Mouse (Mus musculus) adrenal gland, postnatal 25 days (tissue): Measurements from ENCODE around the gene Dnajb2. TPM values are rescaled to one million over a fixed set of nuclear protein-coding genes. Genes with fewer than 3 reads are reported as not detected.
"Not testable (repeated sequence)": the region's sequence is repeated elsewhere in the genome, so short reads cannot be mapped to it uniquely, and the experiment has no call there.

ENCODE experiments used
- DNase-seq: peaks from one replicate; pipeline ENCODE4 v3.0.0; 2021; ENCODE audit warnings: mixed read lengths
- total RNA-seq: library from RNA; stranded (reverse); gene quantifications from 2 replicates; pipeline ENCODE4 v1.2.3, GENCODE M21; 2021

Gene Dnajb2
- total RNA-seq, 1 experiment from 2014 or later: 67.3 TPM

DNA sequence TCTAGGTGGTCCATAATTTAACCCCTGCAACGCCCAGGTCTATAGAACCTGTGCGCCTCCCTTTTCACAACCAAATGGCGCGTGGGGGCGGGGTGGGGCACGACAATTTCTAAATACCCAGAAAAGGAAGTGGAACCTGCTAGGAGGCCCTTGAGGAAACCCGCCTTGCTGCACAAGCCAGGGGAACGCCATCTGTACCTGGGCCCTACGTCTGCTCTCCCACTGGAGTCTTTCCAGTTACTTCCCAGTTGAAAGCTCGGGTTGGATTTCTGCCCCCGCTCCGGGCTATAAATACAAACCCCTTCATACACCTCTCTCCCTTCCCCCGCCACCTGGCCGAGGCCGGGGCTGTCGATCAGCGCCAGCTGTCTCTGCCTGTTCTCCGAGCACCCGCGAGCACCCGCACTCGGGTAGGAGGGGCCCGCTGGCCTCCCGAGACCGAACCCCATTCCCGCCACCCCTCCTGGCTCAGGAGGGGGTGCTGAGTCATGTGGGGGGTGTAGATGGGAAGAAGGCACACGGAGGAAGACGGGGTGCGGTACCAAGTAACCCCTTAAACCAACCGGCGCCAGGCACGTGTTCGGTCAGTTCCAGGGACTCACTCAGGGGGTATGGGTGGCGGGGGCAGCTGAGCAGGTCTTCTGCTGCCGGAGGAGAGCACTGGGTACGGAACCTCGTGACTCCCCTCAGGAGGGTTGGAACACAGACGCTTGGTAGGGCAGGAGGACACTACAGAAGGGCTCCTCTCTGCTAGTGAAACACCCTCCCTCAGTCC is 17.8 kb upstream of the Dnajb2 start:
- DNase-seq: peak; percentile 52

DNA sequence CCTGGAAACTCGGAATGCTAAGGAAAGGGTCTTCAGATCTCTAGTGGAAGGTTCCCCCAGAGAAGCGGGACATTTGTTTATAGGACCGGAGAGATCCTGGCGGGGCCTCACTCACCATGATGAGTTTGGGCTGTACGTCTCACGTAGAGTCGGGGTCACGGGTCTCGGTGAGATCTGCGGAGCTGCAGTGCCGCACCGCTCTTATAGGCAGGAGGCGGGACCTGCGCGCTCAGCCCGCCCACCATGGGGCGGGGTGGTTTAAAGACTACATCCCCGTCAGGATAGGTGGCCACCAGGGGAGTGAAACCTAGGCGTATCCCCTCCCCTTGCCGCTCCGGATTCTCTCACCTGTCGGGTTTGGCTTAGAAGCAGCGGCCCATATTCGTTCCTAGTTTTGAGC is 17.1 kb upstream of the Dnajb2 start:
- peak; percentile 86 for DNase-seq

DNA sequence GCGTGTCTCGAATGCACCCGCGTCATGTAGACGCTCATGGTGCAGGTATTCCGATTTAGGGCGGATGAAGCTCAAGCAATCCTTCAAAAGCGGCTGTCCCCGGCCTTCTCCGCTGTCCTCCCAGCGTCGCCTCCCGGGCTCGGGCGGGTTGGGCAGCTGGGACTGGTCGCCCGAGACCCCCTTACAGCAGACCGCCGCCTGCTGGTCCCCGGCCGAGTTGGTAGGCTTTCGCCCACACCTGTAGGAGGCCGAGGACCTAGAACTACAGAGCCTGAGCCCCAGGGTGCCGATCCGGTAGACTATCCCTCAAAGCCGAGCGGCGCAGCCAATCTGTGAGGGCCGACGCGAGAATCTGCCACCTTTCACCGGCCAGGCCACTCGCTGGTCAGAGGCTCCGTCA is 16.7 kb upstream of the Dnajb2 start, which contains the start of gene Tuba4a:
TSS of gene Tuba4a (minus strand) at position 335 of the 400 bp plus-strand sequence.
- no peak for DNase-seq

DNA sequence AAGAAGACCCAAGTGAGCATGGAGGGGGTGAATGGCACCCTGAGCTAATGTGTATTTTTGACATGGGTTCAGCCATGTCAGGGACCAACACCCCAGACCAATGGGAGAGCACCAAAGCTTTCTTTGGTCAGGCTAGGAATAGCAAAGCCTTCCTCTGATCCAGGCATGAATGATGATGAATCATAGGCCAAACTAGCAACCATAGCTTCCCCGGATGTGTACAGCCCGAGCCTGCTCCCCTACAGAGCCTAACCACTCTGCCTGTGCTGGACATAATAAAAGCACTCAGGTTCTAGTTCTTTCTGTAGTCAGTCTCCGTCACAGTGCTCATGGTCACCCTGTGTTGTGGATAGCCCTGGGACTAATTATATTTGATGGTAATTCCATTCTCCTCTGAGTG is 14.7 kb upstream of the Dnajb2 start:
- DNase-seq: no peak

DNA sequence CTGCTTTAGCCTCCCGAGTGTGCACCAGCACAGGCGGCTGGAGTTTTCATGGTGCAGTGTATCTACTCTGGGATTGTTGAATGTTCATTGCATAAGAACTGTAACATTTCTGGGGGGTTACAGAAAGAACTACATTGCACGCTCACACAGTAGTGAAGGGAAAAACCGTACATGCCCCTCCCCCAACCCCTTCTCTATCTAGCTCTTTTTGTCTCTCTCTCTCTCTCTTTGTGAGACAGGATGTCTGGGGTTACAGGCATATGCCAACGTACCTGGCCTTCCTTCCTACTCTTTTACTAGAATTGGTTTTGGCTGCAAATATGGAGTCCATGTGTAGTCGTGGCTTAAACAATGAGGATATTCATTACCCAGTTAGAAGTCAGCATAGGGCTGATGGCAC is 13.3 kb upstream of the Dnajb2 start:
- no peak for DNase-seq

DNA sequence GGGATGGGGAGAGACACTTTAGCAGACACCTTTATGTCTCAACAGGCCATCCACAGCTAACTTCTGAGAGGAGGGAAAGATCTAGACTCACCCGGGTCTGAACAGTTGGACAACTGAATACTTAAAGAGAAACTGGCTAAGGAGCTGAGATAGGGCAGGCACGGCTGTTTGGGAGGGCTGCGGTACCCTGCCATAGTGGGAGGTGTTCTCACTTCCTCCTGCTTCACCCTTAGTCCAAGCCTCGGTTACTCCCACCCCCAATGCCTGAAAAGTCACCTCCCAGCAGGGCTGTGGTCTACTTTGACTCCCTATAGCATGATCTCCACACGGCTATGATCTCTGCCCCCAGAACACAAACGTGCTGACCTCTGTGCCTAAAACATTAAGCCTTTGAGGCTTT is 12.7 kb upstream of the Dnajb2 start:
- DNase-seq: no peak

DNA sequence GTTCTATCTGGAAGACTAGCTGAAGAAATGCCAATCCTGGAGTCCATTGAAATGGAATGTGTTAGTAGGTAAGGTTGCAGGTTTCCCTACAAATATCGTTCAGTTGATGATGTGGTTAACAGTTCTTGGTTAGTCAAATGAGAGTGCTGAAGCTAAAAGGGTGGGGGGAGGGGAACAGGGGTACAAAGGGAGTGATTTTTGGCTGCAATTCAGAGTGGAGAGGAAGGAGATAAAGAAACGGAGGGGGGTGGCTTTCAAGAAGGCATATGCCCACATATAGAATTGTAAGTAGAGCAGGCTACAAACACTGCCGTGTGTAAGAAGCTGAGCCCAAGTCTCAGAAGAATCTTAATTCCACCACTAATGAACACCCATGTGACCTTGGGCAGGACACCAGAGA is 10.7 kb upstream of the Dnajb2 start:
- DNase-seq: no peak

DNA sequence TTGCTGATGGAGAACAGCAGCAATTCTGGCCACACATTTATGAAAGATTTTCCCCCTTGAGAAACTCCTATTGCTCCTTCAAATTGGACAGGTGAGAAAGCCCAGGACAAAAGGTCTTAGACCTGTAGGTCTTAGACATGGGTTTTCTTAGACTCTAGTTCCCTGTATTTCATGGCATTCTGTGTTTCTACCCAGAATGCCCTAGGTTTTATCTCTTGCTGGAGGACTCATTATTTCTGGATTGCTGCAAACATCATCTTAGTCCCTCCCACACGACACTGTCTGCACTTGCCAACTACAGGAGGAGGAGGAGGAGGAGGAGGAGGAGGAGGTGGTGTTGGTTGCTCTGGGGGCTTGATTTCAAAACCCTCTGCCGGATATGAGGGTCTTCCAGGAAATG is 10.1 kb upstream of the Dnajb2 start:
- no peak for DNase-seq

DNA sequence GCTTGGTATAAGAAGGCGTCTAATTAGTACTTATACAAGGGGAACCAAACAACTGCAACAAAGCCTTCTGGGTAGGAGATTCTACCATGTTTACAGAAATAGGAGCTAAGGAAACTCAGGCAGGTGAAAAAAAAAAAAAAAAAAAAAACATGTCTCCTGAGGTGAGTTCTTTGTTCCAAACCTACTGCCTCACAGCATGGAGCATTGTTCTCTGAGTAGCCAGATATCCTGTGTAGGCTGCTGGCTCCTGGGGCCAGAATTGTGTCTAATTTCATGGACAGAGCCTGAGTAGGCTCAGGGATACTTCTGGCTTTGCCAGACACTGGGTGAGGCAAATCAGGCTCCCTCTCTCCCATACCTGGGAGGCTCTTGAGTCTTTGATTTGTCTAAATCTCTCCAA is 8.6 kb upstream of the Dnajb2 start:
- DNase-seq: no peak

DNA sequence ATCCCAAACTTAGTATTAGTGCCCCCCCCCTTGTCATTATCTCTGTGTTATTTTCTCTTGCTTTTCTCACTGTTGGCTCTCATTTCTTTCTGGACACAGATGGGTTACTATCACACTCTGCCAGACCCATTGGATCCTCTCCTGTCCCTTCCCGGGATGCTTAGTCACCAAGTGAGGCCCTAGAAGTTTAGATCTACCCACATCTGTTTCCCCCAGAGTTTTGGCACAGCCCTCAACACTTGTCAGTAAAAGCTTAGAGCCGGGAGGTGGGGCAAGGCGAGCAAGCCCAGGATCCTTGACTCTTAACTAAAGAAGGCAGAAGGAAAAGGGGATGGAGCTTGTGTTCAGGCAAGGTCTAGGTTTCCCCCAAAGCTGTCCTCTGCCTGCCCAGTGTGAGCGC is 7.0 kb upstream of the Dnajb2 start:
- no peak for DNase-seq

DNA sequence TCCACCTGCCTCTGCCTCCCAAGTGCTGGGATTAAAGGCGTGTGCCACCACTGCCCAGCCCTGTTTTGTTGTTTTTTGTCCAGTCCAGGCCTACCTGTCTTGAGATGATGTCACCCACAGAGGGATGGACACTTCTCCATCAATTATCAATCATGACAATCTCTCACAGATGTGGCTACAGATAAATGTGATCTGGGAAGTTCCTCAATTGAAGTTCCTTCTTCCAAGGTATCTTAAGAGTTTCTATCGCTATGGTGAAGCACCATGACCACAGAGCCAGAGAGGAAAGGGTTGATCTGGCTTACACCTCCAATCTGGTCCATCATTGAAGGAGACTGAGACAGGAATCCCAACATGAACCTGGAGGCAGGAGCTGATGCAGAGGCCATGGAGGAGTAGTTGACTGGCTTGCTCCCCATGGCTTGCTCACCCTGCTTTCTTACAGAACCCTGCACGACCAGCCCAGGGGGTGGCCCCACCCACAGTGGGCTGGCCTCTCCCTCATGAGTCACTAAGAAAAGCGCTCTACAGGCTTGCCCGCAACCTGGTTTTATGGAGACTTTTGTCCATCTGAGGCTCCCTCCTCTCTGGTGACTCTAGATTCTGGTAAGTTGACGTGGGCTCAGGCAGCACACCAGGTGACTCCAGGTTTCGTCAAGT is 5.7 kb upstream of the Dnajb2 start:
- no peak for DNase-seq

DNA sequence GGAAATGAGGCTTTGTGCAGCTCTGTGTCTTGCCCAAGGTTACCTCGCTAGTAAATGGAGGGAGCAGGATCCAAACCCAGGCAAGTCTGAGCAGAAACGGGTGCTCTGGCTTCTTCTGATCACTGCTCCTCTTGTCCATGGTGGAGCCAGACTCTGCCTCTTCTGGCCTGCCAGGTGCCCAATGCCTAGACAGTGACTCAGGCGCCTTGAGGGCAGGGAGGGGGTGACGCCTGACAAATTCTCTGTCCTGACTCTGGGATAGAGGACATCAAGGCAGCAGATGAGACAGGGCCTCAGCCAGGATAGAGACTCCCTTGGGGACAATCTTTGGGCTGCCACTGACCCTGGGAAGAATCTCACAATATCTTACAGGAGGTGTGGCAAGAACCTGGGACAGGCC is 5.0 kb upstream of the Dnajb2 start:
- no peak for DNase-seq

DNA sequence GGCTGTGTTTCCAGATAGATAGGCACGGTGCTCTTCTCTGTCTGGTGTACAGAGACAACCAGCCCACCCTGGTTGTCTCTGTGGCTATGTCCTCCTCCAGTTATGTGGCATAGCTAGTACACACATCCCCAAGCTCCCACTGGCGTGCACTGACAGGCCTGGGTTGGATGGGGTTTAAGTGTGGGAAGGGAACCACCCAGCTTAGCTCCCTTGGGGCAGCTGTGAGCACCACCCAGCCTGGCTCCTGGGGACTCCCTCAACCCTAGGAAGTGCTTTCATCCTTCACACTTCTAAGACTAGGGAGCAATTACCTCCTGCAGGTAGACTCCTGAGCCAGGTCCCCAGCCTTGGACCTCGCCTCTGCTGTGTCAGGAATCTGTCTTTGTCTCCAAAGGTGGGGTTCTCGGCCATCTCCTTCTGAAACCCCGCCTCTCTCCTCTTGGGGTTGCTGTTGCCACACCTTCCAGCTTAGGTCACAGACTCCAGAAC is 4.5 kb upstream of the Dnajb2 start, which contains the start of gene A630095N17Rik:
TSS of gene A630095N17Rik (minus strand) at position 439 of the 489 bp plus-strand sequence.
- no peak for DNase-seq

DNA sequence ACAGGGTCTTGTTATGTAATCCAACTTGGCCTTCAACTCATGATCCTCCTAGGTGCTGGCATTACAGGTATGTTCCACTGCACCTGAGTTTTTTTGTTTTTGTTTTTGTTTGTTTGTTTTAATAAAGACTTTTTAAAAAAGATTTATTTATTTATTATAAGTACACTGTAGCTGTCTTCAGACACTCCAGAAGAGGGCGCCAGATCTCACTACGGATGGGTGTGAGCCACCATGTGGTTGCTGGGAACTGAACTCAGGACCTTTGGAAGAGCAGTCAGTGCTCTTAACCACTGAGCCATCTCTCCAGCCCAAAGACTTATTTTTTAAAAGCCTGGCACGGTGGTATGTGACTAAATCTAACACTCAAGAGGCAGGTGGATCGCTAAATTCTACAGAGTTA is 3.7 kb upstream of the Dnajb2 start:
- DNase-seq: not testable (repeated sequence)

DNA sequence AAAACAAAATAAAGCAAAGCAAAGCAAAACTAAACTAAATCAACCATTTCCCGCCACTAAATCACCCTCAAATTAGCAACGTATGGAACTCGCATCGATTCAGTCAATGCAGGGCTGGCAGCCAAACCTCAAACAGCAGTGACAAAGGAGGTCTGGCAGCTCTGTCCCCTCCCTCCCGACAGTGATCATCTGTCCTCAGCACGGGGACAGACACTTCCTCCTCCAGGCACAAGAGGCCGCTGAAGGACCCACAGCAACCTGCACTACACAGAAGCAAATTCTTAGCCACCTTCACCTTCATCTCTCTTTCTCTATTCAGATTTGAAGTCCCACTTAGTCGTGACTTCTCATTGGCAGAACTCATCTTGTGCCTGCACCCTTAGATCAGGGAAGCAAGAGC is 1.6 kb upstream of the Dnajb2 start:
- peak; percentile 64 for DNase-seq

DNA sequence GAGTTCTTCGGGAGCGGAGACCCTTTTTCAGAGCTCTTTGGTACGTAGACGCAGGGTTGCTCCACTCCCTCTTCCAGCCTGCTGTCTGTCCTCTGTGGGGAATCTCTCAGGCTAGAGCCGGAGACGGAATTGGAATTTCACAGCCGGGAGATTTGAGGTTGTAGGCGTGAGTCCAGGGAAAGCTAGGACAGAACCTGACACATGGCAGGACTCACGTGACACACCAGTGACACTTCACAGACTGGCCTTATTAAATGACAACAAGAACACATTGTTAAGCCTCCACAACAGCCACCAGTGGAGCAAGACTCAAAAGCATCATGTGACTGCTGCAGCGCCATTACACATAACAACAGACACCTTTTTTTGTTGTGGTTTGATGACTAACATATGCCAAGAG is 3.4 kb downstream of the Dnajb2 start:
- no peak for DNase-seq

DNA sequence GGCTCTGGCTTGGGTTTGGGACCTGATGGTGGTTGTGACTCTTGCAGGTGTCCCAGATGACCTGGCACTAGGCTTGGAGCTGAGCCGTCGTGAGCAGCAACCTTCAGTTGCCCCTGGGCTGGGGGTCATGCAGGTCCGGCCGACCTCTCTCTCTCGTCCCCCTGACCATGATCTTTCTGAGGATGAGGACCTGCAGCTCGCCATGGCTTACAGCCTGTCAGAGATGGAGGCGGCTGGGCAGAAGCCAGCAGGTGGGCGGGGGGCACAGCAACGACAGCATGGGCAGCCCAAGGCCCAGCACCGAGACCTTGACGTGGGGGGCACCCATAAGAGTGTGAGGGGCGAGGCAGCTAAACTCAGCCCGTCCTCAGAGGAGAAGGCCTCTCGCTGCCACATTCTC is 7.2 kb downstream of the Dnajb2 start:
- DNase-seq: no peak

DNA sequence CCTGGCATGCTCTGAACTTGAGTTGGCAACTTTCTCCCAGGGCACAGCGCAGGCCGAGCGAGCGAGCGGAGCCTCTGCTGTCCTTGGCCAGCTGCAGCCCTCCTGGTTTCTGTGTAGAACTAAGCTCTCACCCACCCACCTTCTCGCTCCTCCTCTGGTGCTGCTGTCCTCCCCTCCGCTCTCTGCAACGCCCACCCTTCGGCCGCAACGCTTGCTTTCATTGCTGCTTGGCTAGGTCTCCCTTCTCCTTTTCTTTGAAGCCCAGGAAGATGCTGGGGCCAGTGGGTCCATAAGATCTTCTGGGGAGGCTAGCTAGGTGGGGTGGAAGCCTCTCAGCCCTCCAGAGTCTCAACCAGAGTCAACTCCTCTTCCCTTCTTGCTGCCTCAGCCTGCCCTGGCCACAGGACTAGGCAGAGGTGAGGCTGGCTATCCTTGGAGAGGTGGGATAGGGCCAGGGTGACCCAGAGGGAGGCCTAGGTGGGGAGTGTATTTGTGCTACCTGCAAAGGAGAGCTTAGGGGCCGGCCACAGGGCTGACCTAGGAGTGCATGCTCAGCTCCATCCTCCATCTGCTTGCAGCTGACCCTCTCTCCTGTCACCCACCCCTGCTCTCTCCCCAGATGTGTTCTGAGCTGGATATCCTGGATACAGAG is 8.1 kb downstream of the Dnajb2 start:
- DNase-seq: no peak

DNA sequence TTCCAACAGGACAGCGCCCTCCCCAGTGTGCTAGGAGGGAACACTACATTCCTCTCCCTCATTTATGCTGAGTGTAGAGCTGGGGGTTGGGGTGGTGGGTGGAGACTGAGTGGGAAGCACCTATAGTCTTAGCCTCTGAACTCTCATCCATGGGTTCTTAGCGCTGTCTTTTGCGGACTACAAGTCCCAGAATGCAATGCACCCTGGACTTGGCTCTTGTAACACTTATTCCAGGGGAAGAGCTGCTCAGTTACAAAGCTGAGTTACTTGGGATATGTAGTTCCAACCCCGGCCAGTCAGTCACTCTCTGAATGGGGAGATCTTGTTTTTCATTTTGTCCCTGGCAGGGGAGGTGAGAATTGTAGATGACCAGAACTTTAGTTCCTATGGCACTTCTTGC is 8.6 kb downstream of the Dnajb2 start:
- no peak for DNase-seq

DNA sequence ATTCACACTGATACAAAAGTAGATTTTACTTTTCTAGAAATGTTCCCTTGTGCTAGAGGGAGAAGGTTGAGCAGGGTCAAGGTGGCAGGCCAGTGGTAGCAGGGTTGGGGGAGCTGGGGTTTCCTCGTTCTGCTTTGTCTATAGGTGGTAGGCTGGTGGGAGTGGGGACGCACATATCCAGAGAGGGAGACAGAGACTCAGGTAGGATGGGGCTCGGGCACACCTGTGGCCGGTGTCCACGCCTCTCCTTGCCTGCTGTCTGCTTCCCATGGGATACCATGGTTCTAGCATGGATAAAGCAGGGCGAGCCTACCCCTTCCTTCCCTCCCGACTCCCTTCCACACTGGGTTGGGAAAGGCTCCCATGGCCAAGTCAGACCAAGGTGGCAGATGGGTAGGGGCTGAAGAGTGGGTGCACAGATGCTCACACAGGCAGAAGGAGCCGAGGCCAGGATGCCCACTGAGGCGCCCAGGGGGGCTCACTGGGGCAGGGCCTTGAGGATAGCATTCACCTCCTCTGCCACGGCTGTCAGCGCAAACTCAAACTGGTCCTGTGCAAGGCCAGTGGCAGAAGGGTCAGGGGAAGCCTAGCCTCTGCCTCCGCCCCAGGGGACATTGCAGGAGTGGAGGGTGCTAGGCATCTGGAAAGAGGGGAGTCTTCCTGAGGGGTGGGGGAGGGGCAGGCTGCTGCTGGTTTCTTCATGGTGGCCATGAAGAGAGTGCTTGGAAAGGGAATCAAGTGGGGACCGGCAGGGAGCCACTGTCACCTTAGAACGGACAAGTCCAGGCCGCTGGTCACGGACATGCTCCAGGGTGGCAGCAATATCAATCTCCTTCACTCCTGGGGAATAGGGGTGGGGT is 11.1 kb downstream of the Dnajb2 start:
- DNase-seq: no peak

DNA sequence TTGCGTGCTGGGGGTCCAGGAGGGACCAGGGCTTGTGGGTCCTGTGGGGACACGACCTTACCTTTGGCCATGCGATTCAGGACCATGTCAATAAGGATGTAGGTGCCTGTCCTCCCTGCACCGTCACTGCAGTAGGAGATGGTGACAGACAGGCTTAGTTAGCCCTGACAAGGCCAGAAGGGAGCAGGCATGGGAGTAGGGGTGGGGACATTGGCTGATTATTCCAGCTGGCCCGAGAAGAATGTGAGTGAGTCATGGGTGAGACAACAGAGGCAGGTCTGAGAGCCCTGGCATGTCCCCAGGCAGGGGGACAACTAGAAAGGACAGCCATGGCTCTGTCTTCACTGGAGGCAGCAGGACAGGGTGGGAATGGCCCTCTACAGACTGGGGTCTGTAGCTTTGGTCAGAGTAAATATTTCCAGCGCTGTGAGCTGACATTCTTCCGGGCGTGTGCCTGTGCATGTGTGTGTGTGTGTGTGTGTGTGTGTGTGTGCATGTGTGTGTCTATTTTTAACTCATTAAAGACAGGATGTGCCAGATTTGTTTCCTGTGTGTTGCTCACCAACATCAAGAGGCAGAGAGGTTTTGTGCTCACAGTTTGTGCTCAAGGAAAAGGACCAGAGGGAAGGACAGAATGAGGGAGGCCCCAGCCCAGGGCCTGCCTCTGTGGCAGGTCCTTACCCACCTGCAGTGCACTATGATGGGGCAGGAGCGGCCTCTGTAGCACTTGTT is 12.0 kb downstream of the Dnajb2 start:
- DNase-seq: peak; percentile 71

DNA sequence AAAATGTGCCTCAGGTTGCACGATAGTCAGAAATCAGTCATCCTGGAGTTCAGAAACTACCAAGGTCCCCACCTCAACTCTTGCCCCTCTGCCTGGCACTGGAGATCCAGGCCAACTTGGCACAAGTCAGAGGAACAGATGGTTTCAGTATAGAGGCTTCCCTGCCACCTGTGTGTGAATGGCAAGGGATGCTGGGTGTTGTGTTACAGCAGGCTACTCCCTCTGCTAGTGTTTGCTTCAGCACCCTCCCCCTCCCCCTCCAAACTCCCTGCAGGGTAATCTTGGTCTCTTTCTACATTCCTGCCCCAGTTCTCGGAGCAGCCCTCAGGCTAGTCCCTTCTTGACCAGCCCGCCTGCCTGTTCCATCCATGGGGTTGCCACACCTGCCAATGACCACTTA is 14.3 kb downstream of the Dnajb2 start:
- DNase-seq: no peak
